Mouse (Mus musculus): ENCODE results near the gene Tent5a. TPM values are rescaled to one million over a fixed set of nuclear protein-coding genes. Genes with fewer than 3 reads are reported as not detected.

The Tent5a gene
- 11.1 and 20.4 TPM in 2 replicates for polyA plus RNA-seq (2011; ENCODE audit: insufficient read length, low read depth, missing spikeins)

DNA sequence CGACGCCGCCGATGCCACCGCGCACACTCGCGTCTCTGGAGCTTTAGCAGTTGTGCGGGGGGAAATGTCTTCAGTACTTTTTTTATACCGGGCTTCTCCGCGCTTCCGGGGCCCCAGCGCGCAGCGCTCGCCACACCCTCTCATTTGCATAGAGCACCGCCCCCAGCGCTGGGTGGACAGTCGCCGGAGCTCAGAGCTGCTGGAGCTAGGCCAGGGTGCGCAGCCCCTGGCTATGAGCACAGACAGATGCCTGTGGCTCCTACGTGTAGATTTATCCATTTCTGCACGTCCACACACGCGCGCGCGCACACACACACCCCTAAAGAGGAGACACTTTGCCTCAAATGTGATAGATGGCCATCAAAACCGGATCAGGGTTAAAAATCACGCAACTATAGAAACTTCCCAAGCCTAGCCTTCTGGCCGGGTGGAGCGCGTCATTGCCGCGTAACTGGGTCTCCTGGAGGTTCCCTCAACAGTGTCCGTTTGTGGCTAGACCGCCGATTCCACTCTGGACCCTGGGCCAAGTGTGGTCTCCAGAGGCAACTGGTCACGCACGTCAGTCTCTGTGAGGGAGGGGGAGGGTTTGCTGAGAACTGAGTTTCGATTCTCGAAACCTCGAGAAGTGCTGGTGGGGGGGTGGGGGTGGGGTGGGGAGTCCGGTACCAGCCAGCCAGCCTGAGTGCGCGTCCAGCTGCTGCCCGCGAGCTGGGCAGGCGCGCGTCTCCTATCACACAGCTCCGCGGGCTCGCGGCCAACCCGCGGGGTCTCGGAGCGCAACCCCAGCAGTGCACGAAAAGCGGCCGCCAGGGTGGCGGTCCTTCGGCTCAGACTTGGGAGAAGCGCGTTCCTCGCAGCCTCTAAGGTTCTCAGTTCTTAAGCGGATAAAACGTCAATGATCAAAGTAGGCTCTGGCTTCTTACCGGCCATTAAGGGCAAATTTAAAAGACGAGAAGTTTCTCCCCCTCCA is at the start of gene Tent5a:
TSS of gene Tent5a (minus strand) at position 107 of the 970 bp plus-strand sequence.
- TF ChIP-seq CTCF (IDR thresholded peaks at IDR 0.05; ENCODE audit: borderline replicate concordance, insufficient read depth, low read length) (no peak), POLR2A (IDR thresholded peaks at IDR 0.05; ENCODE audit: low read depth, low read length) (peak; percentile 80)
- H3K27ac ChIP-seq (ENCODE audit: insufficient read depth, low read length), result peak within 1 kb of the TSS; percentile 73
- H3K4me3 ChIP-seq (ENCODE audit: insufficient read depth, low read length), result peak within 1 kb of the TSS; percentile 49
- no peaks in the 10 kb centered on the region for H3K4me1 ChIP-seq (ENCODE audit: control insufficient read depth, insufficient read depth, low read length)

DNA sequence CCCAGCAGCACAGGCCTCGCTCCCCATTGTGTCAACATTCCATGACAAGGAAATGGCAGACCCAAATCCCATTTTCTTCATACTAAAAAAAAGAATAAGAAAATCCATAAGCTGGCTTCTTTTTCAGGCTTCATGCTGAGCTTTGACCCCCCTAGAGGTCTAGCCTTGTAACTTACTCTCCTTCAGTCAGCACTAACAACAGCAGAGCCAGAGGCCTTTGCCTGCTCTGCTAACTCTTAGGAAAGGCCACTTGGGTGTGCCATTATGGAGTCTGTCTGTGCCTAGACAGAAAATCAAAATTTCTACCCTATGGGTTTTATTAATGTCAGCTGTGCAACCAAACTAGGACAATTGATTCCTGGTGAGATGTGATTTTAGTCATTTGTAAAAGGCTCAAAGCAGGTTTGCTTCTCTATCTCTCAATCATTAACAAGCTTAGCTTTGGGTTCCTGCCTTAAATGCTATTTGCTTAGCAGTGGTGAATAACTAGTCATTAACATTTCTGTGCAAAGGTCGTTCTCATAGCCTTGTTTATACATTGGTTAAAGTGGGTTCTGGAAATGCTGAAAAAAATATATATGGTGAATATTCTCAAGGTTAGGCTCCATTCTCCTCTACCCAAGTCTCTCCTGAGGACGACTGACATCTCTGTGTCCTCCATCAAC is 49.6 kb upstream of the Tent5a start:
- H3K4me3 ChIP-seq (ENCODE audit: insufficient read depth, low read length), result no peak overlapping the region
- TF ChIP-seq CTCF (IDR thresholded peaks at IDR 0.05; ENCODE audit: borderline replicate concordance, insufficient read depth, low read length) (no peak), POLR2A (IDR thresholded peaks at IDR 0.05; ENCODE audit: low read depth, low read length) (no peak)
- no peak overlapping the region for H3K27ac ChIP-seq (ENCODE audit: insufficient read depth, low read length)
- no peaks in the 10 kb centered on the region for H3K4me1 ChIP-seq (ENCODE audit: control insufficient read depth, insufficient read depth, low read length)

DNA sequence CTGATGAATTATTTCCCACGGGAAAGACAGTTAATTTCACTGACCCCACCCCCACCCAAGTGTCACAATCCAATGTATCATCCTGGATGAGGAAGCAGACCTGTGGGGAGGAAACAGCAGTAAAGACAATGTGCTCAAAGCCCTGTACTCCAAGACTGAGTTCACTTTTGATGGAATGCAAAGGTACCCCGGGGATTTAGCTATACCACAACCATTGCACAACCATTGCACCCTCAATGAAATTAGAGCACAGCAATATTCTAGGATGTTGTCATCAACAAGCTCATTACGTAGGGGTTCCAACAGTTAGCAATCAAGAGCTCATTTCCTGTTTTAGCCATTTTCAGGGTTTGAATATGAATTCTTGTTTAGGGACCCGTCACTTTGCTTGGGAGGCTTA is 48.0 kb upstream of the Tent5a start:
- TF ChIP-seq POLR2A (IDR thresholded peaks at IDR 0.05; ENCODE audit: low read depth, low read length), result no peak
- no peak for TF ChIP-seq CTCF (IDR thresholded peaks at IDR 0.05; ENCODE audit: borderline replicate concordance, insufficient read depth, low read length)
- Histone ChIP-seq H3K4me1 (ENCODE audit: control insufficient read depth, insufficient read depth, low read length) (no peaks in the 10 kb centered on the region), H3K4me3 (ENCODE audit: insufficient read depth, low read length) (no peak overlapping the region)

DNA sequence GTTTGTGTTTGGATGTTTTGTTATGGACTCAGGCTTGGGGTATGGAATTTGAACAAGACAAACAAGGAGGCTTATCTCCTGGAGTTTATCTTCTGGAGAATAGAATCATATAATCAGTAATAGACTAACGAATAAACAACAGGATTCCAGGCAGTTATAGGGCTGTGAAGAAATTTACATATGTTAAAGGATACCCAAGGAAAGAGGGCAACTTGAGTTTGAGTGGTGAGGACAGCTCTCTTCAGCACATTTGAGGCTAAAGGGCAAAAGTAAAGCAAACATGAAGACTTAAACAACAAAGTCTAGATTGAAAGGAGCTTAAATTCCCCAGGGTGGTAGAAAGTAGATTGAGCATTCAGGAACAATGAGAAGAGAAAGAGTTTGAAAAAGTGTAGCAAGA is 44.9 kb upstream of the Tent5a start:
- Histone ChIP-seq H3K4me1 (ENCODE audit: control insufficient read depth, insufficient read depth, low read length) (no peaks in the 10 kb centered on the region), H3K27ac (ENCODE audit: insufficient read depth, low read length) (no peak overlapping the region), H3K4me3 (ENCODE audit: insufficient read depth, low read length) (no peak overlapping the region)
- TF ChIP-seq POLR2A (IDR thresholded peaks at IDR 0.05; ENCODE audit: low read depth, low read length) (no peak), CTCF (IDR thresholded peaks at IDR 0.05; ENCODE audit: borderline replicate concordance, insufficient read depth, low read length) (no peak)

More for the DNA sequence above, 48.0 kb upstream of the Tent5a start:
- H3K27ac ChIP-seq (ENCODE audit: insufficient read depth, low read length), result no peak overlapping the region

DNA sequence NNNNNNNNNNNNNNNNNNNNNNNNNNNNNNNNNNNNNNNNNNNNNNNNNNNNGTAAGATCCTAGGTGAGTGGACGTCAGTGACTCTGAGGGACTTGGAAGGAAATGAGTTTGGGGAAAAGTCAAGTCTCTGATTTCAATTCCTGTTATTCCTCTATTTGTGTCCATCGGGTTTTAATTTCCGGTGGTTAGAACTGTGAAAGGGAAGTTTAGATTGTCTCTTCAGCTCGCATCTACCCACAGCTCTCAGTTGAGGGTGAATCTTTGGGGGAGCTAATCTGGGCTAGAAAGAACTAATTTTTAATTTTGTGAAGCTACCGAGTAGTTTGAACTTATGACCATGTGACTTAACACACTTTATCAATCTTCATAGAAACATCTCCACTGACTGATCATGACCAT is 42.4 kb upstream of the Tent5a start:
- Histone ChIP-seq H3K4me3 (ENCODE audit: insufficient read depth, low read length) (no peak overlapping the region), H3K27ac (ENCODE audit: insufficient read depth, low read length) (no peak overlapping the region), H3K4me1 (ENCODE audit: control insufficient read depth, insufficient read depth, low read length) (no peaks in the 10 kb centered on the region)
- no peak for TF ChIP-seq POLR2A (IDR thresholded peaks at IDR 0.05; ENCODE audit: low read depth, low read length)
- no peak for TF ChIP-seq CTCF (IDR thresholded peaks at IDR 0.05; ENCODE audit: borderline replicate concordance, insufficient read depth, low read length)

DNA sequence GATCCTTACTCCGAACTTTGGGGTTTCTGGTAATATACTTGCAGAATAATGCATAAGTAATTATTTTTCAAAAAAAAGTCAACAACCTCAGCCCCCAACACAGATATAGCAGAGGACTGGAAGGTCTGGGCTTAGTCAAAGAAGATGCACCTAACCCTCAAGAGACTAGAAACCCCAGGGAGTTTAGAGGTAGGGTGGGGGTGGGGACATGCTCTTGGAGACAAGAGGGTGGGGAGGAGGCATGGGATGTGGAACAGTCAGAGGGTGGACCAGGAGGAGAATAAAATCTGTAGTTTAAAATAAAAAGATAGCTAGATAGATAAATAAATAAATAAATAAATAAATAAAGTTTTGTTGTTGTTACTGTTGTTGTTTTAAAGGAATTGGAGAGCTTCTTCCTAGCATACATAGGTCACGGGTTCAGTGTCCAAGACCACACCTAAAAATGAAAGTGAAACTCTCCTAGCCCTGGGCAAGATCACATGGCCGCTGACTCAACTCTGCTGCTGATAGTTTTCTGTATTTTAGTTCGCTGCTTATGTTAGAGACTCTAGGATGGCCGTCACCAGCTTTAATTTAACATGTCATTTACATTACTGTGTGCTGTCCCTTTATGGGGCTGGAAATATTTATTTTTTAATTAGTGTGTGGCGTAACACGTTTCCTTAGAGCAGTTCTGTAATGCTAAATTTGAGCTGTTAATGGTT is 30.2 kb upstream of the Tent5a start:
- Histone ChIP-seq H3K4me3 (ENCODE audit: insufficient read depth, low read length) (no peak overlapping the region), H3K27ac (ENCODE audit: insufficient read depth, low read length) (no peak overlapping the region), H3K4me1 (ENCODE audit: control insufficient read depth, insufficient read depth, low read length) (no peaks in the 10 kb centered on the region)
- TF ChIP-seq POLR2A (IDR thresholded peaks at IDR 0.05; ENCODE audit: low read depth, low read length), result no peak
- no peak for TF ChIP-seq CTCF (IDR thresholded peaks at IDR 0.05; ENCODE audit: borderline replicate concordance, insufficient read depth, low read length)

DNA sequence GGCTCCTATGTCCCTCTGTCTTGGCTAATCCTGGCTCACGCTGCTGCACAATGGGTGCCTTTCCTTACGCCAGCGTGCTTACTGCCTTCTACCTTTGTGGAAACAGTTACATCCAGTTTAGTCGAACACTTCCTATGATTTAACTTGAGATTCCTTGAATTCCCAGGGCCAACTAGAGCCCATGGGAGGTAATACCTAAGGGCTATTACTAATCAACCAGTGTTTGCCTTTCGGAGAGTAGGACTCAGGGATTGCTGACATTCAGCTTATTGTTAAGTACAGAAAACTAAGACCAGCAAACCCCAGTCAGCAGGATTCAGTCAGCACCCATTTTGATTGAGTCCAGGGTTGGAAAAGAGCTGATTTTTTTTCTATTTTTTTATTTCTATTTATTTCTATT is 28.4 kb upstream of the Tent5a start:
- Histone ChIP-seq H3K4me1 (ENCODE audit: control insufficient read depth, insufficient read depth, low read length) (no peaks in the 10 kb centered on the region), H3K27ac (ENCODE audit: insufficient read depth, low read length) (no peak overlapping the region), H3K4me3 (ENCODE audit: insufficient read depth, low read length) (no peak overlapping the region)
- no peak for TF ChIP-seq CTCF (IDR thresholded peaks at IDR 0.05; ENCODE audit: borderline replicate concordance, insufficient read depth, low read length)
- TF ChIP-seq POLR2A (IDR thresholded peaks at IDR 0.05; ENCODE audit: low read depth, low read length), result no peak

DNA sequence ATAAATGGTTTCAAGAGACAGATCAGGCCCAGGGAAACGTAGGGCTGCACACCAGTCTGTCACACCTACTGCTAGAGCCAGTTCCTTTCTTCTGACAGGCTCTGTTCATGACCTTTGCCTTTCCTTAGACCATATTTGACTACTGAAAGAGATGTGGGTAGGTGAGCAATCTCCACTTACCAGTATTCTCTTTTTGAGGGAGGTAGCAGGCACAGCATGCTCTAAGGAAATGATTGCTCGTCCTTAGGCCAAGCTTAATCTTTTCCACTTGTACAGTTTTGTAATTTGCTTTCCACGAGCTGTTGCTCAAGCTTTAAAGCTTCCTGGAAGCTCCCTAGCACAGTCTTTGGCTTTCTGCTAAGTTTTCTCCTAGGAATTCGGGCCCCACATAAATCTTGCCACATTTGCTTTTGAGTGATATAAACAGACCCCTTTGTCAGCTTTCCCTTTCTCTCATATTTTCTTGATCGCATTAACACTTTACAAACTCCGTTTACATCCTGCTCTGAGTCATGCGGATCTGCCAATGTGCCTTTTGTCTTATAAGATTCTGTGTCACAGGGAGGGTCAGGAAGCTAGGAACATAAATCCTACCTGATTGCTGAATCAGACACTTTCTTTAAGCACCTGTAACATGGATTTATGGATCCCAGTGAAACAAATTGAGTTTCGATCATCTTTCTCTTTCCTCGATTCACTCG is 20.8 kb upstream of the Tent5a start:
- no peak overlapping the region for H3K27ac ChIP-seq (ENCODE audit: insufficient read depth, low read length)
- no peak overlapping the region for H3K4me3 ChIP-seq (ENCODE audit: insufficient read depth, low read length)
- no peaks in the 10 kb centered on the region for H3K4me1 ChIP-seq (ENCODE audit: control insufficient read depth, insufficient read depth, low read length)
- TF ChIP-seq POLR2A (IDR thresholded peaks at IDR 0.05; ENCODE audit: low read depth, low read length) (no peak), CTCF (IDR thresholded peaks at IDR 0.05; ENCODE audit: borderline replicate concordance, insufficient read depth, low read length) (no peak)

All from embryonic fibroblast, embryonic 13.5 days (primary cell).